Mouse (Mus musculus) hindbrain, embryonic 11.5 days (tissue): ENCODE data around the gene Map10. TPM values are rescaled to one million over a fixed set of nuclear protein-coding genes. Genes with fewer than 3 reads are reported as not detected.

Experiments used
- ATAC-seq: fragments of 200-750 bp; cut with Nextera tagmentation; 2 replicates; pipeline ENCODE4 v1.8.0; 2017; ENCODE audit warnings: mild to moderate bottlenecking, moderate TSS enrichment, moderate library complexity; ENCODE audit not compliant: low FRiP score
- DNase-seq: peaks from one replicate; pipeline ENCODE4 v3.0.0-alpha.2; 2015; ENCODE audit warnings: low spot score
- H3K27ac ChIP-seq: fragments of 300-500 bp; sonication (generic); 2 replicates; pipeline ENCODE4 v1.5.1; 2014; ENCODE audit warnings: mild to moderate bottlenecking, low read depth, low read length
- H3K27me3 ChIP-seq: fragments of 300-500 bp; sonication (generic); 2 replicates; pipeline ENCODE4 v1.6.1; 2014; ENCODE audit warnings: mild to moderate bottlenecking, low read length, moderate library complexity, mixed read lengths; ENCODE audit not compliant: control insufficient read depth, insufficient read depth
- H3K36me3 ChIP-seq: fragments of 300-500 bp; sonication (generic); 2 replicates; pipeline ENCODE4 v1.6.1; 2014; ENCODE audit warnings: mild to moderate bottlenecking, low read length, moderate library complexity, mixed read lengths; ENCODE audit not compliant: control insufficient read depth, insufficient read depth
- H3K4me1 ChIP-seq: fragments of 300-500 bp; sonication (generic); replicated peaks from 2 replicates; pipeline ENCODE4 v1.6.1; 2014; ENCODE audit warnings: low read length, mixed read lengths; ENCODE audit not compliant: control insufficient read depth, insufficient read depth
- H3K4me2 ChIP-seq: fragments of 300-500 bp; sonication (generic); replicated peaks from 2 replicates; pipeline ENCODE4 v1.6.1; 2014; ENCODE audit warnings: mild to moderate bottlenecking, low read depth, low read length
- H3K4me3 ChIP-seq: fragments of 300-500 bp; sonication (generic); 2 replicates; pipeline ENCODE4 v1.5.1; 2014; ENCODE audit warnings: low read depth, low read length
- H3K9ac ChIP-seq: fragments of 300-500 bp; sonication (generic); 2 replicates; pipeline ENCODE4 v1.6.1; 2014; ENCODE audit warnings: low read depth, low read length
- H3K9me3 ChIP-seq: fragments of 300-500 bp; sonication (generic); 2 replicates; pipeline ENCODE4 v1.6.1; 2016; ENCODE audit warnings: low read length; ENCODE audit not compliant: control insufficient read depth
- WGBS: fragments of 180-500 bp; shearing (Covaris S2); extraction: QIAGEN DNeasy Blood & Tissue Kit; methylation state at CpG from one replicate; pipeline ENCODE4 v1.1.7; 2014; 5-methylcytosine and 5-hydroxymethylcytosine counted together
- polyA plus RNA-seq: library from polyadenylated mRNA; unstranded; fragments of >200 nt; fragmentation: Nextera tagmentation; extraction: Ambion mirVana; gene quantifications from 2 replicates; pipeline ENCODE4 v1.2.1, GENCODE M21; 2014

Gene Map10
- polyA plus RNA-seq, 1 experiment from 2014 or later, result 7.7 TPM

- Histone ChIP-seq H3K27me3 (no peaks in the 10 kb centered on the region), H3K9me3 (no peaks in the 10 kb centered on the region), H3K4me1 (no peaks in the 10 kb centered on the region; the same call in 1 of the 2 replicates), H3K4me3 (no peak overlapping the region), H3K36me3 (no peaks in the 10 kb centered on the region), H3K9ac (no peak overlapping the region), H3K4me2 (no peak overlapping the region), H3K27ac (no peak overlapping the region)
- 94% methylated on average over 6 of the region's 6 CpGs for WGBS
- no peak for DNase-seq
- no peak for ATAC-seq
Measured at GRCm38 (mm10) chr8:125677484-125677883, 7.9 kb downstream of the Map10 start.

- Histone ChIP-seq H3K9me3 (no peaks in the 10 kb centered on the region), H3K36me3 (no peaks in the 10 kb centered on the region), H3K27ac (no peak overlapping the region), H3K4me3 (no peak overlapping the region), H3K4me2 (no peak overlapping the region), H3K4me1 (no peaks in the 10 kb centered on the region; the same call in 1 of the 2 replicates), H3K9ac (no peak overlapping the region), H3K27me3 (no peaks in the 10 kb centered on the region)
- no peak for DNase-seq
- WGBS, result 78% methylated on average over 8 of the region's 8 CpGs
- no peak for ATAC-seq
Measured at GRCm38 (mm10) chr8:125678854-125679648, 9.4 kb downstream of the Map10 start.

GRCm38 (mm10) chr8:125680851-125681408 is 11.3 kb downstream of the Map10 start:
- DNase-seq (no peak), ATAC-seq (no peak)
- H3K4me1 ChIP-seq, result no peaks in the 10 kb centered on the region; the same call in 1 of the 2 replicates
- no peak overlapping the region for H3K4me3 ChIP-seq
- H3K9me3 ChIP-seq, result no peaks in the 10 kb centered on the region
- 33% methylated on average over 8 of the region's 8 CpGs for WGBS
- H3K27me3 ChIP-seq, result no peaks in the 10 kb centered on the region
- no peak overlapping the region for H3K4me2 ChIP-seq
- H3K27ac ChIP-seq, result no peak overlapping the region
- no peaks in the 10 kb centered on the region for H3K36me3 ChIP-seq
- no peak overlapping the region for H3K9ac ChIP-seq

- ATAC-seq, result no peak
Measured at GRCm38 (mm10) chr8:125685216-125685760, 15.7 kb downstream of the Map10 start.

GRCm38 (mm10) chr8:125686221-125686865 is 16.7 kb downstream of the Map10 start:
- Histone ChIP-seq H3K4me3 (no peak overlapping the region), H3K27me3 (no peaks in the 10 kb centered on the region), H3K9ac (no peak overlapping the region), H3K4me1 (no peaks in the 10 kb centered on the region; the same call in 1 of the 2 replicates), H3K36me3 (no peaks in the 10 kb centered on the region), H3K4me2 (no peak overlapping the region), H3K9me3 (no peaks in the 10 kb centered on the region), H3K27ac (no peak overlapping the region)
- ATAC-seq, result no peak
- WGBS, result 85% methylated on average over 9 of the region's 9 CpGs
- no peak for DNase-seq

More at GRCm38 (mm10) chr8:125685216-125685760, 15.7 kb downstream of the Map10 start:
- DNase-seq, result no peak
- Histone ChIP-seq H3K27ac (no peak overlapping the region), H3K4me3 (no peak overlapping the region), H3K27me3 (no peaks in the 10 kb centered on the region), H3K36me3 (no peaks in the 10 kb centered on the region), H3K4me2 (no peak overlapping the region), H3K4me1 (no peaks in the 10 kb centered on the region; the same call in none of the 2 replicates), H3K9ac (no peak overlapping the region), H3K9me3 (no peaks in the 10 kb centered on the region)
- WGBS, result 58% methylated on average over 6 of the region's 6 CpGs

GRCm38 (mm10) chr8:125690166-125690915 is 20.7 kb downstream of the Map10 start:
- H3K4me2 ChIP-seq, result no peak overlapping the region
- no peaks in the 10 kb centered on the region for H3K36me3 ChIP-seq
- WGBS, result 71% methylated on average over 15 of the region's 15 CpGs
- no peaks in the 10 kb centered on the region; the same call in 1 of the 2 replicates for H3K4me1 ChIP-seq
- ATAC-seq (no peak), DNase-seq (no peak)
- no peak overlapping the region for H3K9ac ChIP-seq
- no peaks in the 10 kb centered on the region for H3K27me3 ChIP-seq
- H3K4me3 ChIP-seq, result no peak overlapping the region
- H3K9me3 ChIP-seq, result no peaks in the 10 kb centered on the region
- no peak overlapping the region for H3K27ac ChIP-seq

GRCm38 (mm10) chr8:125690961-125691360 is 21.3 kb downstream of the Map10 start:
- Histone ChIP-seq H3K27me3 (no peaks in the 10 kb centered on the region), H3K36me3 (no peaks in the 10 kb centered on the region), H3K4me2 (no peak overlapping the region), H3K9me3 (no peaks in the 10 kb centered on the region), H3K27ac (no peak overlapping the region), H3K4me1 (no peaks in the 10 kb centered on the region; the same call in 1 of the 2 replicates), H3K4me3 (no peak overlapping the region), H3K9ac (no peak overlapping the region)
- DNase-seq, result no peak
- WGBS, result 80% methylated on average over 3 of the region's 3 CpGs
- ATAC-seq, result no peak

- no peaks in the 10 kb centered on the region for H3K4me1 ChIP-seq
- H3K9ac ChIP-seq, result no peak overlapping the region
- ATAC-seq (no peak), DNase-seq (no peak)
- H3K27me3 ChIP-seq, result no peaks in the 10 kb centered on the region
- no peak overlapping the region for H3K4me2 ChIP-seq
- no peaks in the 10 kb centered on the region for H3K36me3 ChIP-seq
- 76% methylated on average over 5 of the region's 5 CpGs for WGBS
- no peaks in the 10 kb centered on the region for H3K9me3 ChIP-seq
- H3K4me3 ChIP-seq, result no peak overlapping the region
- H3K27ac ChIP-seq, result no peak overlapping the region
Measured at GRCm38 (mm10) chr8:125692447-125692846, 22.8 kb downstream of the Map10 start.
